Comparison of ENCODE assay signal across 37 mouse cellular contexts in the genomic region with DNA sequence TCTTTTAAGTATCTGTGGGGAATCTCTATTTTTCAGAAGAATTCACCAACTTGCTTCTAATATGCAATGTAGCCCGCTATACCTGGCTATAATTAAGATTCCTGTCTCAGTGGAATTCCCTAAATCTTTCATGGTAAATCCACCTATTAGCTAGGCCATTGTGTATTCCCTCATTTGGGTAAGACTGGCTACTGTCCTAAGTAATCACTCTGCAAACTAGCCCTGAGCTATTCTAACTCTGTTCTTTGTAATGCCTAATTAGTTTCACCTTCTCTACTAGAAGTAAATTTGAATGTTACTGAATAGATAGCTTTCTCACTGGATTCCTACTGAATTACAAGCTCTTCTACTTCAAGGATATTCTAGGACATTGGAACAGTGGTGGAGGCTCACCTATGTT. TPM values are rescaled to one million over a fixed set of nuclear protein-coding genes. Genes with fewer than 3 reads are reported as not detected.
"Had no signal": no experiment of that assay in that cellular context is flagged by ENCODE, and none has a peak within 500 bp of the region (broad histone marks: within the 10 kb centered on the region; RNA-seq: fewer than 3 reads in every experiment).

No protein-coding gene starts in this region.

- H3K36me3 ChIP-seq: embryonic facial prominence, embryonic 10.5 days; embryonic facial prominence, embryonic 12.5 days; embryonic facial prominence, embryonic 13.5 days; embryonic facial prominence, embryonic 15.5 days; forebrain, embryonic 10.5 days; forebrain, embryonic 12.5 days; forebrain, embryonic 15.5 days; heart, embryonic 10.5 days had no signal

- H3K9me3 ChIP-seq: embryonic facial prominence, embryonic 15.5 days had no signal

- H3K9ac ChIP-seq: embryonic facial prominence, embryonic 12.5 days; embryonic facial prominence, embryonic 13.5 days; embryonic facial prominence, embryonic 15.5 days; forebrain, embryonic 12.5 days; forebrain, embryonic 13.5 days; forebrain, embryonic 15.5 days; forebrain, postnatal 0 days had no signal

- H3K4me2 ChIP-seq: embryonic facial prominence, embryonic 12.5 days; embryonic facial prominence, embryonic 13.5 days; embryonic facial prominence, embryonic 15.5 days; forebrain, embryonic 12.5 days; forebrain, embryonic 13.5 days; forebrain, embryonic 15.5 days had no signal

- H3K4me3 ChIP-seq: embryonic facial prominence, embryonic 10.5 days; embryonic facial prominence, embryonic 12.5 days; embryonic facial prominence, embryonic 13.5 days; embryonic facial prominence, embryonic 15.5 days; erythroblast, embryonic 14.5 days; forebrain, embryonic 10.5 days; forebrain, embryonic 12.5 days; forebrain, embryonic 13.5 days; forebrain, embryonic 15.5 days; gastrocnemius, adult 2 months; heart, adult 2 months; heart, embryonic 10.5 days had no signal

- DNase-seq: cerebellum, postnatal 10 days; cerebellum, postnatal 14 days; cerebellum, postnatal 25 days; cerebellum, postnatal 36 days; embryo, embryonic 11 days; forebrain, postnatal 0 days; gastrocnemius, adult 2 months; gastrocnemius, postnatal 10 days; gastrocnemius, postnatal 14 days; gastrocnemius, postnatal 25 days; gastrocnemius, postnatal 36 days; heart, adult 18-20 months; heart, adult 2 months had no signal

- H3K4me1 ChIP-seq: embryonic facial prominence, embryonic 10.5 days; embryonic facial prominence, embryonic 12.5 days; embryonic facial prominence, embryonic 13.5 days; embryonic facial prominence, embryonic 15.5 days; forebrain, embryonic 10.5 days; forebrain, embryonic 12.5 days; forebrain, embryonic 13.5 days; forebrain, embryonic 15.5 days; heart, embryonic 10.5 days had no signal

- H3K27ac ChIP-seq: embryonic facial prominence, embryonic 10.5 days; embryonic facial prominence, embryonic 12.5 days; embryonic facial prominence, embryonic 13.5 days; embryonic facial prominence, embryonic 15.5 days; forebrain, embryonic 10.5 days; forebrain, embryonic 12.5 days; forebrain, embryonic 13.5 days; forebrain, embryonic 15.5 days; gastrocnemius, adult 2 months; heart, adult 2 months; heart, embryonic 10.5 days had no signal

- ATAC-seq: forebrain, embryonic 13.5 days; forebrain, embryonic 14.5 days; forebrain, embryonic 15.5 days; forebrain, embryonic 16.5 days; forebrain, postnatal 0 days had no signal

- H3K27me3 ChIP-seq: embryonic facial prominence, embryonic 12.5 days; embryonic facial prominence, embryonic 13.5 days; embryonic facial prominence, embryonic 15.5 days; forebrain, embryonic 12.5 days; forebrain, embryonic 13.5 days; forebrain, embryonic 15.5 days had no signal

RNA-seq across cellular contexts. Expression of gene Scgb2b24, which starts 49.2 kb away (rescaled TPM):
- total RNA-seq: common myeloid progenitor, adult 5-6 weeks; forebrain, postnatal 0 days; gastrocnemius, adult 18-20 months; gastrocnemius, adult 2 months; gastrocnemius, adult 8-10 months; gastrocnemius, postnatal 10 days; gastrocnemius, postnatal 14 days; gastrocnemius, postnatal 25 days; gastrocnemius, postnatal 36 days; gastrocnemius, postnatal 4 days; granulocyte monocyte progenitor cell, adult 5-6 weeks; heart, adult 18-20 months; heart, adult 2 months; heart, adult 8-10 months had no signal
- polyA plus RNA-seq: cortical plate, adult 2 months; embryonic facial prominence, embryonic 10.5 days; embryonic facial prominence, embryonic 11.5 days; embryonic facial prominence, embryonic 12.5 days; embryonic facial prominence, embryonic 13.5 days; embryonic facial prominence, embryonic 14.5 days; embryonic facial prominence, embryonic 15.5 days; erythroblast, embryonic 14.5 days; forebrain, embryonic 10.5 days; forebrain, embryonic 11.5 days; forebrain, embryonic 12.5 days; forebrain, embryonic 13.5 days; forebrain, embryonic 14.5 days; forebrain, embryonic 15.5 days; forebrain, embryonic 16.5 days; forebrain, postnatal 0 days; frontal cortex, adult 2 months; gonadal fat pad, adult 2 months; heart, adult 2 months; heart, embryonic 10.5 days had no signal

RNA-seq across cellular contexts. Expression of gene Scgb1b24, which starts 53.7 kb away (rescaled TPM):
- total RNA-seq: common myeloid progenitor, adult 5-6 weeks; forebrain, postnatal 0 days; gastrocnemius, adult 18-20 months; gastrocnemius, adult 2 months; gastrocnemius, adult 8-10 months; gastrocnemius, postnatal 10 days; gastrocnemius, postnatal 14 days; gastrocnemius, postnatal 25 days; gastrocnemius, postnatal 36 days; gastrocnemius, postnatal 4 days; granulocyte monocyte progenitor cell, adult 5-6 weeks; heart, adult 18-20 months; heart, adult 2 months; heart, adult 8-10 months had no signal
- polyA plus RNA-seq: cortical plate, adult 2 months; embryonic facial prominence, embryonic 10.5 days; embryonic facial prominence, embryonic 11.5 days; embryonic facial prominence, embryonic 12.5 days; embryonic facial prominence, embryonic 13.5 days; embryonic facial prominence, embryonic 14.5 days; embryonic facial prominence, embryonic 15.5 days; erythroblast, embryonic 14.5 days; forebrain, embryonic 10.5 days; forebrain, embryonic 11.5 days; forebrain, embryonic 12.5 days; forebrain, embryonic 13.5 days; forebrain, embryonic 14.5 days; forebrain, embryonic 15.5 days; forebrain, embryonic 16.5 days; forebrain, postnatal 0 days; frontal cortex, adult 2 months; gonadal fat pad, adult 2 months; heart, adult 2 months; heart, embryonic 10.5 days had no signal
